Mouse (Mus musculus) spleen, embryonic (tissue): ENCODE results near the gene Efs.
"Not testable (repeated sequence)": the region's sequence is repeated elsewhere in the genome, so short reads cannot be mapped to it uniquely, and the experiment has no call there.

Source experiments
- CTCF ChIA-PET: fragments of 350-600 bp; sonication (Branson Sonifier 250); formaldehyde crosslinking; loops from one replicate; lab custom pipeline; 2022; lab: Charles Lee

Gene Efs

DNA sequence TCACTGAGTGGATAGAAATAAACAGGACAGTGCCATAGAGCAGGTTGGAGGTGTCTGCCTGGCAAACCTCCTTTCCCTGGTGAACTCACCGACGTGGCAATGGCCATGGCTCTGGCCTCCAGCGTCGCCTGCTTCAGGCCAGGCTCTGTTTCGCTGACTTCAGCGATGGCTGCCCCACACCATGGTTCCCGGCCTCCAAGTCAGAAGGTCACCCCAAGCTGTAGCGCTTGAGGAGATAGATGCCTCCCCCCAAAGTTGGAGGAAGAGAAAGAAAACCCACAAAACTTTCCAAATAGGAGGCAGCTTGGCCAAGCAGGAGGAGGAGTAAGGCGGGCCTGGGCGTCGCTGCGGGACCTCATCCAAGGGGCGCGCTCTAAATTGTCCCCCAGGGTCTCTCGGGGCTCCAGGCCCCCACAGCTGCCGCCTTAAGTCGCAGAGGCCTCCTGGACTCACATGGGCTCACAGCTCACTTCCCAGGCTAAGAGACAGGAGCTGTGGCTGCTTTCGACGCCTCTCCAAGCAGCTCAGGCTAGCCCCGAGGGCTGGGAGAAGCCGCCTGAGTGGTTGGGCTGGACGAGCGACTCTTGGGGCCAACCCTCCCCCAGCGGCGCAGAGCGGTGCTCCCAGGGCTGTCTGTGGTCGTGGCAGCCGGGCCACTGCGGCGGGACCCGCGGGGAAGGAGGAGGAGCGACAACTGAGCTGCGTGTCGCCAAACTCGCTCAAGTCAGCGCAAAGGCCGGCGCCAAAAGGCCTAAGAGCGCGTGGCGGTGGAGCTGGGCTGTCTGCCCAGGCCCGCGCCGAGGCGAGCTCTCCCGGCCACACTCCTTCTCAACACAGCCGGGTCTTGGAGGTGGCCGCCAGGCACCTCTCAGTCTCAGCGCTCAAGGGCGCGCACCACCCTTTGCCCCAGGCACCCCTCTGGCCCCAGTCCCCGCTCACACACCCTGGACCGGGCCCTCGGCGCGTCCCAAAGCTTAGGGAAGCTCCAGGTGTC lies at the start of gene Efs:
Gene Efs (minus strand): TSS at position 778 of the 994 bp plus-strand sequence.
- CTCF ChIA-PET: no interaction called here

DNA sequence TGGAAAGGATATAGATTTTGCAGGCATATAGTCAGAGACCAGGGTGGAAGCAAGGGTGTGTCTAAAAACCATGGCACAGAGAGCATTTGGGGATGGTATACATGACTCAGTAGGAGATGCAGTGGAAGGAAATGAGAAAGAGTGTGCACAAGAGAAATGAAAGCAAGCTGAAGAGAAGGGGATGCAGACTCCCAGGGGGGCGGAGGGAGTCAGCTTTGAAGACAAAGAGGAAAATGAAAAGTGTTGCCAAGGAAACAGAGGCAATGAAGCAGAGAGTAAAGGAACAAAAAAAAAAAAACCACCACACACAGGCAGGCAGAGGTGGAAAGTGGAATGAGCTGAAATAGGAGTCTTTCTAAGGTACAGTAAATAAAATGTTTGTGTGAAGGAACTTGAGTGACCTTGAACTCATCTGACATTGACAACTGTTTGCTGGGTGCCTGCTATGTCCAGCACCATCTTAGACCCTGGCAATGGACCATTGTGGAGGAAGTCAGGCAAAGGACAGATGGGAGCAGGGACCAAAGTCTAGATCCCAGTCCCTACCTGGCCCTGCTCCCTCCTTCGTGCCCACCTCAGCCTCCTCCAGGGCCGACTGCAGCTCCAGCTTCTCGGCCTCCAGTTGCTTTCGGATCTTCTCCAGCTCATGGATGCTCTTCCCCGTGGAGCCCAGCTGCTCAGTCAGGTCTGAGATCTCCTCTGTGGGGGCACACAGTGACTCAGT lies 48.3 kb upstream of the Efs start:
- CTCF ChIA-PET: no interaction called here

- CTCF ChIA-PET: not testable (repeated sequence)
Measured at GRCm38 (mm10) chr14:54972786-54973185, 46.9 kb upstream of the Efs start.

GRCm38 (mm10) chr14:54968344-54968743 lies 42.4 kb upstream of the Efs start:
- CTCF ChIA-PET: no interaction called here

DNA sequence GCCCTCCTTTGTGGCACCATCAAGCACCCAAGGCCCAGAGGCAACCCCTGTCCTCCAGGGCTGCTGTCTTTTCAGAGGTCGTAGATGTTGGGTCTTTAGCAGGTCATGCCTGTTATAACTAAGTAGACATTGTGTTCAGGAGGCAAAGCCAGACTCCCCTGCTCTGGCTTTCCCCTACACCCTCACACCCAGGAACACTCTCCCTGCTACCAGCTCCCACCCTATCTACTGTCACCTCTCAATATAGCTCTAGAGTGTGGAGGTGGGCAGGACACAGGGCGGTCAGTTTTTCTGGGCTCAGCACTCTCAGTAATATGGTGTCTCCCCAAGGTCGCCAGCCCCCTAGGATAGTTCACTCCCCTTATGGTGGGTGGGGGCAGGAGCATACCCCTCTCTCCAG lies 41.9 kb upstream of the Efs start:
- CTCF ChIA-PET: no interaction called here

DNA sequence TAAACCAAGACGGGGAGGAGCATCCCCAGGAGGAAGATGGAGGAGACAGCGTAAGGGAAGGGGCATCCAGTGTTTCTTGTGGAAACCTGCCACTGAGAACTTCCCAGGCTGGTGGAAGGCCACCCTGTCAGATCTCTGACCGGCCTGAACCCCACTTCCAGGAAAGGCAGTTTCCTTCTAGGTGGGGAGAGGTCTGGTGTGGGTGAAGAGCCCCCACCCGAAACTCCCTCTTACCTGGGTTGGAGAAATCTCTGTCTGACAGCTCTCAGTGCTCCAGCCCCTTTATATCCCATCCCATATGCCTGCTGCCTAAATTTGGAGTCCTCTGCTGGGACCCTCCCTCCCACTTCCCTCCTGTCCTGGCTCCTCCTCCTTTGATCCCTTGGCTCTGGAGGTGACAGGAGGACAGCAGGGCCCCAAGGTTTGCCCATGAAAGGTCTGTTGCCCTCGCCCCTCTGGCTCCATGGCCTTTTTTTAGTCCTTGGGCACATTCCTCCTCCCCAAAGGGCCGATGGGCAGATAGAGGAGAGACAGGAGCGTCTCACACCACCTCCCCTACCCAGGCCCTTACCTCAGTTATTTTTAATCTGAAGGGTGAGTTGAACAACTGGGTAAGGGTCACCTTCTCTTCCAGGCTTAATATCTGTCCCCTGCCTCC lies 40.5 kb upstream of the Efs start, which contains the start of gene Myh6:
Gene Myh6 (minus strand): TSS at position 608 of the 658 bp plus-strand sequence.
- CTCF ChIA-PET: no interaction called here

DNA sequence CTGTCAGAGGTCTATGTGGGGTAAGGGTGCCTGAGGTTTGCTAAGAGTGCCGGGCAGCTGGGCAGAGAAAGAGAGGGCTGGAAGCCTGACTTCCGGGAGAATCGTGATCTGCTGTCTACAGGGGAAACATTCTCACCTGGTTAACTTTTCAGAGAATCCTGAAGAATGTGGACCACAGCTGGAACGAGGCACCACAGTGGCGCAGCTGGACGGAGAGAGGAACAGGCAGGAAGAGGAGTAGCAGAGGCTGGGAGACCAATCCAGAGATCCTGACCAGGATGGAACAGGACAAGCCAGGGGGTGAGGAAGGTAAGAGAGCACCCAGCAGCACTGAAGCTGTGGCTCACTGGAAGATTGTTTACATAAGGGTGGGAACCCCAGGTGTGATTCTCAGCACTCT lies 39.7 kb upstream of the Efs start:
- CTCF ChIA-PET: no interaction called here

GRCm38 (mm10) chr14:54965044-54965443 lies 39.1 kb upstream of the Efs start:
- CTCF ChIA-PET: no interaction called here

- CTCF ChIA-PET: no interaction called here
Measured at GRCm38 (mm10) chr14:54963727-54964126, 37.8 kb upstream of the Efs start.

DNA sequence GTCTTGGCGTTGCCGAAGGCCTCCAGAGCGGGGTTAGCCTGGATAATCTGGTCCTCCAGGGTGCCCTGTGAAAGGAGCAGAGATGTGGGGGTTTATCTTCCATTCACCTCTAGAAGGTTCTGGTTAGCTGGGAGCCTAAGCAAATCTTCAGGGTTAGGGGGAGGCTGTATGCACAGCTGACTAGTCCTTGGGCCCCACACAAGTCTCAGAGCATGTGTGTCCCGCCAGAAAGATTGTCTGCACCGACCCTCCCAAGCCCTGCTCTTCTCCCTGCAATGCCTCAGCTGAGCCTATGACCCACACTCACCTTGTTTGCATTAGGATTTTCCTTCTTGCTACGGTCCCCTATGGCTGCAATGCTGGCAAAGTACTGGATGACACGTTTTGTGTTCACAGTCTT lies 36.8 kb upstream of the Efs start:
- CTCF ChIA-PET: no interaction called here

GRCm38 (mm10) chr14:54961487-54961886 lies 35.6 kb upstream of the Efs start:
- CTCF ChIA-PET: no interaction called here

GRCm38 (mm10) chr14:54960769-54961168 lies 34.8 kb upstream of the Efs start:
- CTCF ChIA-PET: no interaction called here

GRCm38 (mm10) chr14:54959853-54960613 lies 34.1 kb upstream of the Efs start:
- CTCF ChIA-PET: not testable (repeated sequence)

GRCm38 (mm10) chr14:54959197-54959596 lies 33.3 kb upstream of the Efs start:
- CTCF ChIA-PET: no interaction called here

- CTCF ChIA-PET: no interaction called here
Measured at GRCm38 (mm10) chr14:54958503-54958902, 32.6 kb upstream of the Efs start.

DNA sequence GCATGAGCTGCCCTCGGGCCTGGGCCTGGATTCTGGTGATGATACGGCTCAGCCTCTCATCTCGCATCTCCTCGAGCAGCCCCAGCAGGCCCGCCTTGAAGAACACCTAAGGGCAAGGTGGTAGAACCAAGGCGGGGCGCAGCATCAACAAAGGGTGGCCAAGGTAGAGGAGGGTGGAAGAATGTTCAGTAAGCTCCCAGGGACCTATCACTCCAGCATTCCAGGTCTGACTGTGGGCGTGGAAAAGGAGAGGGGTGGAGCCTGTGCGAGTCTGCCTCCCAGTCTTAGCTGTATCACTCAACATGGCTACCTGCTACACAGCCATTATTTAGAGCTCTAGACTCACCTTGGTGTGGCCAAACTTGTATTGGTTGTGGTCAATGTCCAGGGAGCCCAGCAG lies 30.6 kb upstream of the Efs start:
- CTCF ChIA-PET: no interaction called here

GRCm38 (mm10) chr14:54955481-54955880 lies 29.6 kb upstream of the Efs start:
- CTCF ChIA-PET: no interaction called here

DNA sequence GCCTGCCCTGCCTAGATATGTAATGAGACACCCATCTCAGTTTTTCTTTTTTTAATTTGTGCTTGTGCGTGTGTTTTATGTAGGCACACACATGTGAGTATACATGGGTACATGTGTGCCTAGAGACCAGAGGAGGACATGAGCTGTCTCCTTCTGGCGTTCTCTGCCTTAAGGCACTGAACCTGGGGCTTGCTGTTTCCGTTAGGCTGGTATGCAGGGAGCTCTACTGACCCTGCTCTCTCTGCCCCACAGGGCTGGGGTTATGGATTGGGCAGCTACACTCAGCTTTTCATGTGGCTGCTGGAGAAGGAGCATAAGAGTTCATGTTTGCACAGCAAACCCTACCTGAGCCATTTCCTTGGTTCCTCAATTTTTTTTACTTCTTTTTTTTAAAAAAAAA lies 28.5 kb upstream of the Efs start:
- CTCF ChIA-PET: interaction anchor here (0.6 kb wide), 1 partner anchor 16 kb away, joined by 3 read pairs; no protein-coding TSS in a partner anchor

DNA sequence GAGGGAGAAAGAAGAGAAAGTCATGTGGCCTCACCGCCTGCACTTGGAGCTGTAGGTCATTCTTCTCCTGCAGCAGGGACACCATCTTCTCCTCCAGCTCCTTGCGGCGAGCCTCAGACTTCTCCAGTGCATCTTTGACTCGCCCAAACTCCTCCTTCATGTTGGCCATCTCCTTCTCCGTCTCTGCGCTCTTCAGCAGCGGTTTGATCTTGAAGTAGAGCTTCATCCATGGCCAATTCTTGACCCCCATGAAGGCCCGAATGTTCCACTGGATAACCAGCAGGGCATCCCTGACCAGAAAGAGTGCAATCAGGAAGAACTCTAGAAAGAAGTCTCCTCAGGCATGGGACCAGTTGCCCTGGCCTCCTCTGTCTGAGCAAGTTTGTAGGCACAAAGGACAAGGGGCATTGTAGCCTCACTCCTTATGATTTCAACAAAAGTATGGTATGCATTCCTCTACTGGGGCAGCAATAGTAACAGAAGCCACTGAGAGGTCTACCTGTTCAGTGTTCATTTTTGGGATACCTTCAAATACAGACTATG lies 27.8 kb upstream of the Efs start:
- CTCF ChIA-PET: no interaction called here

- CTCF ChIA-PET: interaction anchor here (0.6 kb wide), 1 partner anchor 76 kb away, joined by 3 read pairs; no protein-coding TSS in a partner anchor
Measured at GRCm38 (mm10) chr14:54951587-54951986, 25.7 kb upstream of the Efs start.

DNA sequence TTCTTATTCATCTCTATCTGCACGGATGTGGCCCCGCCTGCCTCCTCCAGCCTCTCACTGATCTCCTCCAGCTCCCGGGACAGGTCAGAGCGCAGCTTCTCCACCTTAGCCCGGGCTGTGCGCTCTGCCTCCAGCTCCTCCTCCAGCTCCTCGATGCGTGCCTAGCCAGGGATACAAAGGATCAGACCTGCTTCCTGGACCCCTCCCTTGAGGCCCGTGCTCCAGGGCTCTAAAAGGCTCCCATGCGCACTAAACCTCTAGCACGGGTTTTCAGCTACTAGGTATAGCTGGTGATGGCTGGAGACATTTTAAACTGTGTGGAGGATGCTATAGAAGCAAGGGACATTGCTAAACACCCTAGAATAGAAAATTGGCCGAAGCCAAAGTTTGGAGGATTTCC lies 24.6 kb upstream of the Efs start:
- CTCF ChIA-PET: interaction anchor here (0.6 kb wide), 1 partner anchor 20 kb away, joined by 7 read pairs; no protein-coding TSS in a partner anchor
